Mouse (Mus musculus): Measurements from ENCODE around the gene Trmt13. TPM values are rescaled to one million over a fixed set of nuclear protein-coding genes. Genes with fewer than 3 reads are reported as not detected.

Trmt13 gene
- polyA plus RNA-seq, 1 experiment from 2014 or later, result 22.4 TPM

DNA sequence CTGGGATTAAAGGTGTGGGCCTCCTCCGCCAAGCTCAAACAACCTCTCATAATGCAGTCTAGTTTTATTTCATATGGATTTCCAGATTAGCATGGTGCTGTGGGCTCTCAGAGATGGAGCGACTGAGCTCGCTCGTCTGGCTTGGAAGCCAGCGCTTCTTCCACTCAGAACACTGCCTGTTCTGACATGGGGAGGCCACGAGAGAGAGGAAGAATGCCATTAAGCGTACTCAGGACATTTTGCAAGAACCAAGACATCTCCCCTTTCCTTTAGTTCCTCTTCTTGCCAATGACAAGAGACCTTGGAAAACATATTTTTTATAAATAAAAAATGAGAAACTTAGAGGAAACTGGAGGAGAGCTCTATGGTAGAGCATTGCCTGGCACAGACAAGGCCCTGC, 34.4 kb upstream of the Trmt13 start:
- Histone ChIP-seq H3K27me3 (ENCODE audit: insufficient read depth, poor library complexity, severe bottlenecking) (no peaks in the 10 kb centered on the region), H3K9me3 (no peaks in the 10 kb centered on the region), H3K4me1 (replicated peaks) (peaks cover 7% of the 10 kb centered on the region; the same call in 1 of the 2 replicates), H3K27ac (no peak overlapping the region), H3K36me3 (peaks cover 69% of the 10 kb centered on the region), H3K4me3 (no peak overlapping the region)
- DNase-seq (ENCODE audit: low spot score), result no peak
- WGBS, result 94% methylated on average over 7 of the region's 7 CpGs

- Histone ChIP-seq H3K9me3 (no peaks in the 10 kb centered on the region), H3K36me3 (peaks cover 93% of the 10 kb centered on the region), H3K4me3 (no peak overlapping the region), H3K27me3 (ENCODE audit: insufficient read depth, poor library complexity, severe bottlenecking) (no peaks in the 10 kb centered on the region), H3K27ac (no peak overlapping the region), H3K4me1 (replicated peaks) (no peaks in the 10 kb centered on the region)
- DNase-seq (ENCODE audit: low spot score), result no peak
- 98% methylated on average over 1 of the region's 1 CpGs for WGBS
These were observed 32.0 kb upstream of the Trmt13 start for GRCm38 (mm10) chr3:116646387-116646786.

- WGBS, result 90% methylated on average over 2 of the region's 2 CpGs
- no peaks in the 10 kb centered on the region for H3K9me3 ChIP-seq
These were observed 28.0 kb upstream of the Trmt13 start for GRCm38 (mm10) chr3:116642373-116642772.

DNA sequence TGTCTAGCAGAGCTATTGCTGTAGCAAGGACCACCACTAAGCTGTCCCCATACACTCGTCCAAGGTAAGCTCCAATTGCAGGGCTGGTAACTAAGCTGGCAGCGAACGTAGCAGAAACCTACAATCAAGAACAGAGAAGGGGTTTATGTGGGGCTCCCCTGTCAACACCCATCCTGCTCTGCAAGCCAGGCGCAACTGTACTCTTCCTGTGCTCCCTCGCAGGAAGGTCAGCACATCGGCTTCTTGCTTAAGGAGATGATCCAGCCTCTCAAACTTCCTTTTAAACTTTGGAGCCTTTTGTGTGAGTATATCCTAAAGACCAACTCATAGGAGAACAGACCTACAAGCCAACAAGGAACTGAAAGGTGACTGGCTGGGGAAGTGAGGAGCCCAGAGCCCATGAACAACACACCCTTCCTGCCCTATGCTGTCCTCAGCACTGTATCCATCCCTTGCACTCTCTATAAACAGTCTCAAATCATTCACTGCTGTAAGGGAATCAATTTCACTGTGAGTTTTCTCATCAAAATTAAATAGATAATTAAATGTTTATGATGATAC, 27.5 kb upstream of the Trmt13 start:
- no peaks in the 10 kb centered on the region for H3K4me1 ChIP-seq (replicated peaks)
- H3K27me3 ChIP-seq (ENCODE audit: insufficient read depth, poor library complexity, severe bottlenecking), result no peaks in the 10 kb centered on the region
- no peaks in the 10 kb centered on the region for H3K9me3 ChIP-seq
- H3K27ac ChIP-seq, result no peak overlapping the region
- DNase-seq (ENCODE audit: low spot score), result no peak
- no peak overlapping the region for H3K4me3 ChIP-seq
- 95% methylated on average over 6 of the region's 6 CpGs for WGBS
- peaks cover 99% of the 10 kb centered on the region for H3K36me3 ChIP-seq

More at GRCm38 (mm10) chr3:116642373-116642772, 28.0 kb upstream of the Trmt13 start:
- Histone ChIP-seq H3K4me1 (replicated peaks) (no peaks in the 10 kb centered on the region), H3K27ac (no peak overlapping the region), H3K27me3 (ENCODE audit: insufficient read depth, poor library complexity, severe bottlenecking) (no peaks in the 10 kb centered on the region), H3K4me3 (no peak overlapping the region), H3K36me3 (peaks cover 99% of the 10 kb centered on the region)
- DNase-seq (ENCODE audit: low spot score), result no peak

DNA sequence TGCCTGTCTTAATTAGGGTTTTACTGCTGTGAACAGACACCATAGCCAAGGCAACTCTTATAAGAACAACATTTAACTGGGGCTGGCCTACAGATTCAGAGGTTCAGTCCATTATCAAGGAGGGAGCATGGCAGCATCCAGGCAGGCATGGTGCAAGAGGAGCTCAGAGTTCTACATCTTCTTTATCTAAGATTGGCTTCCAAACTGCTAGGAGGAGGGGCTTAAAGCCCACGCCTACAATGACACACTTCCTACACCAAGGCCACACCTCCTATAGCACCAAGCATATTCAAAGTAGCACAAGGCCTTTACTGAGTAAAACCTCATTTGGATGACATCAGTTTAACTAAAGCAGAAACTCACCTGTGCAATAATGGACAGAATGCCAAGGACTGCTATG, 25.6 kb upstream of the Trmt13 start:
- Histone ChIP-seq H3K36me3 (peaks cover 99% of the 10 kb centered on the region), H3K4me1 (replicated peaks) (no peaks in the 10 kb centered on the region), H3K27me3 (ENCODE audit: insufficient read depth, poor library complexity, severe bottlenecking) (no peaks in the 10 kb centered on the region), H3K4me3 (no peak overlapping the region), H3K9me3 (no peaks in the 10 kb centered on the region), H3K27ac (no peak overlapping the region)
- 86% methylated on average over 1 of the region's 1 CpGs for WGBS
- no peak for DNase-seq (ENCODE audit: low spot score)

DNA sequence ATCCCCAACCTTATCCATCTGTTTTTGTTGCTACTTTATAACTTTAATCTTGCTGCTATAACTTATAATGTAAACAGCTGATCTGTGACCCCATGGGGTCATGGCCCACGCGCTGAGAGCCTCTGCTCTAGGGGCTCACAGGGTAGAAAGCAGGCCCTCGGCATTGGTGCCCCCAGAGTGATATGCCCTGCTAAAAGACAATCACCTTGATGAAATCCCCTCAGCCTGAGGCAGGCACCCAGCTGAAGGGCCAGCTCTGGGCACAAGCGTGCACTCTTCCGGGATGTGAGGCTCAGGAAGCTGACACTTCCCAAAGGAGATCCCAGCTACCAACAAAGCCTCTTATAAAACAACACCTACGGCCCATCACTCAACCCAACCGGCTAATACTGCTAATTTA, 24.2 kb upstream of the Trmt13 start:
- DNase-seq (ENCODE audit: low spot score), result no peak
- 86% methylated on average over 7 of the region's 7 CpGs for WGBS
- Histone ChIP-seq H3K9me3 (no peaks in the 10 kb centered on the region), H3K27me3 (ENCODE audit: insufficient read depth, poor library complexity, severe bottlenecking) (no peaks in the 10 kb centered on the region), H3K36me3 (peaks cover 100% of the 10 kb centered on the region), H3K27ac (no peak overlapping the region), H3K4me3 (no peak overlapping the region), H3K4me1 (replicated peaks) (no peaks in the 10 kb centered on the region)

- H3K27ac ChIP-seq, result no peak overlapping the region
- no peak for DNase-seq (ENCODE audit: low spot score)
- no peak overlapping the region for H3K4me3 ChIP-seq
- peaks cover 100% of the 10 kb centered on the region for H3K36me3 ChIP-seq
- no peaks in the 10 kb centered on the region for H3K27me3 ChIP-seq (ENCODE audit: insufficient read depth, poor library complexity, severe bottlenecking)
- no peaks in the 10 kb centered on the region for H3K9me3 ChIP-seq
- no peaks in the 10 kb centered on the region for H3K4me1 ChIP-seq (replicated peaks)
- WGBS, result 92% methylated on average over 9 of the region's 9 CpGs
These were observed 23.5 kb upstream of the Trmt13 start for GRCm38 (mm10) chr3:116637693-116638476.

GRCm38 (mm10) chr3:116635799-116636198, 21.4 kb upstream of the Trmt13 start:
- Histone ChIP-seq H3K9me3 (no peaks in the 10 kb centered on the region), H3K27ac (no peak overlapping the region), H3K4me1 (replicated peaks) (no peaks in the 10 kb centered on the region), H3K36me3 (peaks cover 100% of the 10 kb centered on the region), H3K27me3 (ENCODE audit: insufficient read depth, poor library complexity, severe bottlenecking) (no peaks in the 10 kb centered on the region), H3K4me3 (no peak overlapping the region)
- no peak for DNase-seq (ENCODE audit: low spot score)
- 78% methylated on average over 5 of the region's 5 CpGs for WGBS

DNA sequence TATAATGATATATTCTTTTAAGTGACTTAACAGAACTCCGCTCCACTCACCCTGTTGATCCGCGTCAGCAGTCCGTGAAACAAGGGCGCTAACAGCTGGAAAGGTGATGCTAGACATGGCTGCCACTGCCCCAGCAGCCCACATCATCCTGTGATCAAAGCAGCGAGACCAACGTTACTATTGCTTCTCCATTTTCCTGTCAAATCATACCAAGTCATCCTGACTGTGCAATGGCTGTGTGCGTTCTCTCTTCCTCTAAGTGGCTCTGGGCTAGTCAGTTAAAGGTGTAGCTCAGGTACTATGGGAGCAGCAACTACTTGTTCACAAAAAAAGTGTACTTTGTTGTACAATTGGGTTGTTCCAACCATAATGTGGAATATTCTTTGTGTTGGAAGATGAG, 20.5 kb upstream of the Trmt13 start:
- Histone ChIP-seq H3K4me1 (replicated peaks) (no peaks in the 10 kb centered on the region), H3K4me3 (no peak overlapping the region), H3K27me3 (ENCODE audit: insufficient read depth, poor library complexity, severe bottlenecking) (no peaks in the 10 kb centered on the region), H3K27ac (no peak overlapping the region), H3K9me3 (no peaks in the 10 kb centered on the region), H3K36me3 (peaks cover 99% of the 10 kb centered on the region)
- 94% methylated on average over 8 of the region's 8 CpGs for WGBS
- no peak for DNase-seq (ENCODE audit: low spot score)

- 94% methylated on average over 3 of the region's 3 CpGs for WGBS
- no peaks in the 10 kb centered on the region for H3K27me3 ChIP-seq (ENCODE audit: insufficient read depth, poor library complexity, severe bottlenecking)
- H3K4me1 ChIP-seq (replicated peaks), result no peaks in the 10 kb centered on the region
- no peak for DNase-seq (ENCODE audit: low spot score)
- no peak overlapping the region for H3K4me3 ChIP-seq
- H3K9me3 ChIP-seq, result no peaks in the 10 kb centered on the region
- peaks cover 91% of the 10 kb centered on the region for H3K36me3 ChIP-seq
- H3K27ac ChIP-seq, result no peak overlapping the region
These were observed 19.7 kb upstream of the Trmt13 start for GRCm38 (mm10) chr3:116634091-116634490.

DNA sequence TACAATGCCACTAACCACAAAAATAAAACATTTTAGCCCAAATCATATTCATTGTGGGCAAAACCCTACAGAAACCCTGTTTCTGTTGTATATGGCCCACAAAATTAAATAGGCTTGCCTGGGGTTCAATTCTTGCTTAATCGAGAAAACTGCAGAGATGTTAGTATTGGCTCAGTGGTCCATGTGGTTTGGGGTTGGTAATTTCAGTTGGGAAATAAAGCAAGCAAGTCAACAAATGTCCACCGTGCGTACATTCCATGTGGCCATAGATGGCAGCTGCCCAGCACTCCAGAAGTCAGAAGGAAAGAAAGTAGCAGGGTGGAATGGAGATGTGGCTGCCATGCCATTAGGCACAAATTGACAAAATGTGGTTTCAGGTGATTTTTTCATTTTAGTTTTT, 18.6 kb upstream of the Trmt13 start:
- no peak overlapping the region for H3K27ac ChIP-seq
- H3K36me3 ChIP-seq, result peaks cover 85% of the 10 kb centered on the region
- no peak for DNase-seq (ENCODE audit: low spot score)
- H3K4me3 ChIP-seq, result no peak overlapping the region
- no peaks in the 10 kb centered on the region for H3K4me1 ChIP-seq (replicated peaks)
- H3K27me3 ChIP-seq (ENCODE audit: insufficient read depth, poor library complexity, severe bottlenecking), result no peaks in the 10 kb centered on the region
- WGBS, result 92% methylated on average over 3 of the region's 3 CpGs
- no peaks in the 10 kb centered on the region for H3K9me3 ChIP-seq

DNA sequence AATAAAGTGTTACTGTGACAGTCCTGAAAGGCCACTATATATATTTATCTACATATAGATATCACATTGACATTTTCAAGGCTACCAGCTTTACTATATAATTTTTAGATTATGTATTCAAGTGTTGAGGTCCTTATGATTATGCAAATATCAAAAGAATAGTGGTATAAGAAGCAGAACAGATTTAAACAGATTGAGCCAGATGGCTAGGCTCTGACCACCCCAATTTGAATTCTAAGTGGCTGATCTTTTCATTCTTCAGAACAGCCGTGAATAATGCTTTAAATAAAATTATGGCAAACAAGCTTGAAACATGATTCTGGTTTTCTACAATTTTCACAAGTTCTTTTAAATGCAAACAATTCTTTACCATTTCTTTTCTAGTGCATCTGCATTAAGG, 17.1 kb upstream of the Trmt13 start:
- 84% methylated on average over 1 of the region's 1 CpGs for WGBS
- Histone ChIP-seq H3K9me3 (no peaks in the 10 kb centered on the region), H3K4me1 (replicated peaks) (no peaks in the 10 kb centered on the region), H3K4me3 (no peak overlapping the region), H3K36me3 (peaks cover 84% of the 10 kb centered on the region), H3K27me3 (ENCODE audit: insufficient read depth, poor library complexity, severe bottlenecking) (no peaks in the 10 kb centered on the region), H3K27ac (no peak overlapping the region)
- no peak for DNase-seq (ENCODE audit: low spot score)

- WGBS, result 91% methylated on average over 7 of the region's 7 CpGs
- Histone ChIP-seq H3K4me1 (replicated peaks) (no peaks in the 10 kb centered on the region), H3K9me3 (no peaks in the 10 kb centered on the region), H3K36me3 (peaks cover 68% of the 10 kb centered on the region), H3K27ac (no peak overlapping the region), H3K27me3 (ENCODE audit: insufficient read depth, poor library complexity, severe bottlenecking) (no peaks in the 10 kb centered on the region), H3K4me3 (no peak overlapping the region)
- no peak for DNase-seq (ENCODE audit: low spot score)
These were observed 8.3 kb upstream of the Trmt13 start for GRCm38 (mm10) chr3:116622641-116623040.

All from hindbrain, embryonic 10.5 days (tissue).